Comparison of ENCODE assay signal across 12 mouse cellular contexts in the genomic region with DNA sequence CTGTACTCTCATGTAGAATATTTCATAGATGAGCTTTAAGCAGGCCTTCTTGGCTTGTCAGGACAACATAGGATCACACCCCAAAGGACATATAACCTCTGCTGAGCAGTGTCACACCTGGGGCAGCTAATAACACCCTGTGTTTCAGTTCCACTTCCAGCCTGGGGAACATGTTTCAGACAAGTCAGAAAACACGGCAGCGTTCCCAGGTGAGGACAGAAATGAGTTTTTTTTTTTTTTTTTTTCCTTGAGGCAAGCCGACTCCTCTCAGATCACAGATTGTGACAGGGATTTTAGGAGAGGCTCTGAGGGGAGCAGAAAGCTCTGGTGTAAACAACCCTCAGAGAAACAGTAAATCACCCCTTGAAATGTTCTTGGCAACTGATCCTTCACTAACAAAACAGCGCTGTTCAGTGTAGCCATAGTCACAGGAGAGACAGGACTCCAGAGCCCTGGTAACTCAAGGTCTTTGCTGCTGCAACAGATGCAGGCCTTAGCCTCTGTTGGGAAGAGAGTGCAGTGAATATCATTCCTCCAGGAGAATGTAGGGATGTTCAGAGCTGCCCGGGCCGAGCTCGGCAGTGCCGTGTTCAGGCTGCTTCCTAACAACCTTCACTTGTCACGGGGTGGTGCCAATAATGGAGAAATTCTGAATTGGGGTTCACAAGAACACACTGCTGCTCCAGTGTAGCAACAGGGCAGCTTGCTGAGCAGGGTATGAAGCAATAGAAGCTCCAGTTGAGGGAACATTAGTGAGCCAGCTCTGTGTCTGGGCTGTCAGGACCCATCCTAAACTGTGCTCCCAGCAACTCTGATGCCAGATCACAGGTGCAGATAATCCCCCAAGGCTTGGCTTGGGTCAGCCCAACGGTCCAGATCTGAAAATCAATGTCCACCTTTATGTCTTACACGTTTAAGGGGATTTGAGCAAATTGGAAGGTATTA.
DNase-seq lines count a peak whose midpoint lies in the region; ATAC-seq and TF ChIP-seq lines count a peak whose summit lies in the region.
"Had no signal": no experiment of that assay in that cellular context is flagged by ENCODE, and none has a peak within 500 bp of the region (broad histone marks: within the 10 kb centered on the region; RNA-seq: fewer than 3 reads in every experiment).

No protein-coding gene starts in this region.

- peak overlapping the region; percentile 29; the same call in 1 of the 2 replicates for H3K27ac ChIP-seq in forebrain, postnatal 0 days (ENCODE audit: low read depth, low read length)
- H3K27ac ChIP-seq in forebrain, embryonic 14.5 days (ENCODE audit: low read depth, low read length): no peak overlapping the region
- H3K27ac ChIP-seq in liver, embryonic 16.5 days (ENCODE audit: low read length): no peak overlapping the region

- 75% methylated on average over 11 of the region's 11 CpGs for WGBS in forebrain, postnatal 0 days
- 81% methylated on average over 11 of the region's 11 CpGs for WGBS in forebrain, embryonic 14.5 days
- 64% methylated on average over 11 of the region's 11 CpGs for WGBS in liver, embryonic 16.5 days (ENCODE audit: insufficient replicate concordance)

- no peaks in the 10 kb centered on the region for H3K4me1 ChIP-seq in forebrain, postnatal 0 days (ENCODE audit: insufficient read depth)
- H3K4me1 ChIP-seq in forebrain, embryonic 14.5 days (ENCODE audit: control insufficient read depth, insufficient read depth, low read length): no peaks in the 10 kb centered on the region
- H3K4me1 ChIP-seq in liver, embryonic 16.5 days (ENCODE audit: control insufficient read depth, low read depth, low read length): no peaks in the 10 kb centered on the region
- H3K4me1 ChIP-seq: megakaryocyte, embryonic 14.5 days had no signal

- no peak overlapping the region for H3K4me3 ChIP-seq in forebrain, postnatal 0 days (ENCODE audit: low read depth, low read length)
- no peak overlapping the region for H3K4me3 ChIP-seq in forebrain, embryonic 14.5 days (ENCODE audit: low read depth, low read length)
- no peak overlapping the region for H3K4me3 ChIP-seq in liver, embryonic 16.5 days (ENCODE audit: low read depth, low read length)
- H3K4me3 ChIP-seq: megakaryocyte, embryonic 14.5 days had no signal

- H3K9ac ChIP-seq in forebrain, postnatal 0 days: no peak overlapping the region
- no peak overlapping the region for H3K9ac ChIP-seq in forebrain, embryonic 14.5 days (ENCODE audit: low read length)
- H3K9ac ChIP-seq in liver, embryonic 16.5 days (ENCODE audit: low read depth, low read length): no peak overlapping the region

- ATAC-seq in forebrain, postnatal 0 days: peak; percentile 56
- ATAC-seq in forebrain, embryonic 14.5 days: no peak
- 0 out of 2 replicates have a peak, but pooled peaks have one; percentile 9 for ATAC-seq in liver, embryonic 16.5 days (ENCODE audit: low read depth)
- ATAC-seq: Patski had no signal

- no peak overlapping the region for H3K4me2 ChIP-seq in forebrain, postnatal 0 days (ENCODE audit: low read depth)
- no peak overlapping the region for H3K4me2 ChIP-seq in forebrain, embryonic 14.5 days (ENCODE audit: low read length)
- H3K4me2 ChIP-seq in liver, embryonic 16.5 days (ENCODE audit: low read depth, low read length): no peak overlapping the region

- no peaks in the 10 kb centered on the region for H3K27me3 ChIP-seq in forebrain, postnatal 0 days (ENCODE audit: insufficient read depth, low read length)
- H3K27me3 ChIP-seq in forebrain, embryonic 14.5 days (replicated peaks; ENCODE audit: control insufficient read depth, insufficient read depth, low read length): no peaks in the 10 kb centered on the region
- H3K27me3 ChIP-seq in liver, embryonic 16.5 days (ENCODE audit: control insufficient read depth, insufficient read depth, low read depth, low read length): no peaks in the 10 kb centered on the region
- H3K27me3 ChIP-seq: Patski had no signal

- DNase-seq in forebrain, postnatal 0 days: no peak
- no peak for DNase-seq in forebrain, embryonic 14.5 days (ENCODE audit: low spot score)
- no peak for DNase-seq in liver
- peak; percentile 10 for DNase-seq in adrenal gland, postnatal 25 days
- DNase-seq in lung, postnatal 36 days: peak; percentile 38
- DNase-seq in spleen, postnatal 36 days (ENCODE audit: low spot score in 2 of 2): no peak
- no peak for DNase-seq in frontal cortex, postnatal 36 days (ENCODE audit: low spot score in 2 of 2)
- DNase-seq: B cell, adult 2 months; gastrocnemius, postnatal 36 days had no signal

- H3K9me3 ChIP-seq in forebrain, postnatal 0 days (ENCODE audit: low read length): no peaks in the 10 kb centered on the region
- no peaks in the 10 kb centered on the region for H3K9me3 ChIP-seq in forebrain, embryonic 14.5 days (replicated peaks; ENCODE audit: control insufficient read depth, low read length)
- H3K9me3 ChIP-seq in liver, embryonic 16.5 days (replicated peaks; ENCODE audit: control insufficient read depth, low read length): no peaks in the 10 kb centered on the region

- no peaks in the 10 kb centered on the region for H3K36me3 ChIP-seq in forebrain, postnatal 0 days (ENCODE audit: insufficient read depth)
- no peaks in the 10 kb centered on the region for H3K36me3 ChIP-seq in forebrain, embryonic 14.5 days (ENCODE audit: control insufficient read depth, insufficient read depth, low read length)
- no peaks in the 10 kb centered on the region for H3K36me3 ChIP-seq in liver, embryonic 16.5 days (ENCODE audit: control insufficient read depth, insufficient read depth)

- no peak for TF ChIP-seq CTCF in forebrain, postnatal 0 days (IDR thresholded peaks at IDR 0.05; ENCODE audit: low read depth)

Comparison
In these comparisons a context has a peak if more than half of its experiments do, and no peak if none do; other contexts are left out.
1. DNase-seq: peak in adrenal gland, postnatal 25 days (single experiment) and lung, postnatal 36 days (single experiment); none in forebrain, postnatal 0 days (single experiment), forebrain, embryonic 14.5 days (single experiment), liver (single experiment), spleen, postnatal 36 days (0 of 2) and frontal cortex, postnatal 36 days (0 of 2).